Mouse (Mus musculus): Measurements from ENCODE around the gene Ceacam20.
"Not testable (repeated sequence)": the region's sequence is repeated elsewhere in the genome, so short reads cannot be mapped to it uniquely, and the experiment has no call there.

DNA sequence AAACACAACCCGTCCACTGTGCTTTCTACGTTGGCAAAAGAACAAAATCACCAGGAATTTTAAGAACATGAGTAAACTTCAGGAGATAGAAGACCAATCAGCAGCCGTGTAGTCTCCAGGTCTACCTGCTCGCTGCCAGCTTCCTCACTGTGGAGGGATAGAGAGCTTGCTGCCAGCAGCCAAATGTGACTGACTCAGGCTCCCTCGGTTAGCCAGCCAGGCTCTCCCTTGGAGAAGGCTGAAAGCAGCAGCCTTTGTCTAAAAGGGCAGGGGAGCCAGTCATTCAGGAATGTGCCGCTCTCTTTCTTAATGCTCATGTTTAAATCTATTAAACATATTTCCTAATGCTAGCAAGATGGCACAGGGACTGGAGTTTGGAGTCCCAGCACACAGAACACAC, 34.7 kb upstream of the Ceacam20 start:
- not testable (repeated sequence) for TF ChIP-seq POLR2A, EP300 (IDR thresholded peaks at IDR 0.05; ENCODE audit: insufficient read depth, low read depth, low read length)

Data from heart, adult 2 months (tissue).